ENCODE assay signal across 11 mouse cellular contexts in genomic region chr11:69429313-69429712, GRCm38 (mm10). TPM values are rescaled to one million over a fixed set of nuclear protein-coding genes. Genes with fewer than 3 reads are reported as not detected.
DNase-seq lines count a peak whose midpoint lies in the region; ATAC-seq and TF ChIP-seq lines count a peak whose summit lies in the region.
"Had no signal": no experiment of that assay in that cellular context is flagged by ENCODE, and none has a peak within 500 bp of the region (broad histone marks: within the 10 kb centered on the region; RNA-seq: fewer than 3 reads in every experiment).

No protein-coding gene starts in this region.

- no peaks in the 10 kb centered on the region for H3K27me3 ChIP-seq in liver, adult 2 months (ENCODE audit: control insufficient read depth, insufficient read depth, low read length)
- H3K27me3 ChIP-seq in liver, embryonic 11.5 days (replicated peaks; ENCODE audit: control insufficient read depth, insufficient read depth, low read length) = 0 out of 2 replicates have a peak, but pooled peaks cover 3% of the 10 kb centered on the region
- H3K27me3 ChIP-seq: Patski had no signal

- peak; percentile 49 to 59 for DNase-seq in cerebellum, postnatal 10 days
- DNase-seq in cerebellum, adult 9-11 months = no peak
- peak; percentile 31 for DNase-seq in liver, adult 2 months (ENCODE audit: extremely low read depth, low read depth, low spot score)
- DNase-seq in liver, embryonic 11.5 days (ENCODE audit: low spot score) = no peak
- DNase-seq in lung, postnatal 36 days = peak; percentile 68
- DNase-seq in cerebellum, adult 11 months = no peak

- H3K4me2 ChIP-seq in liver, embryonic 11.5 days = no peak overlapping the region
- H3K4me2 ChIP-seq: hindbrain, embryonic 15.5 days had no signal

- TF ChIP-seq CTCF in liver, adult 2 months (IDR thresholded peaks at IDR 0.05; ENCODE audit: low read depth, low read length) = no peak

- no peaks in the 10 kb centered on the region for H3K36me3 ChIP-seq in liver, adult 2 months (ENCODE audit: control insufficient read depth, insufficient read depth, low read length)
- no peaks in the 10 kb centered on the region for H3K36me3 ChIP-seq in liver, embryonic 11.5 days (ENCODE audit: control insufficient read depth, insufficient read depth, low read length)
- H3K36me3 ChIP-seq: hindbrain, embryonic 15.5 days; midbrain, embryonic 10.5 days had no signal

- no peak overlapping the region for H3K4me3 ChIP-seq in liver, adult 2 months (ENCODE audit: insufficient read depth, low read depth, low read length)
- no peak overlapping the region for H3K4me3 ChIP-seq in liver, embryonic 11.5 days (ENCODE audit: low read depth, low read length)
- H3K4me3 ChIP-seq: hindbrain, embryonic 15.5 days; midbrain, embryonic 10.5 days had no signal

- peak overlapping the region; percentile 31; the same call in 1 of the 2 replicates for H3K27ac ChIP-seq in liver, adult 2 months (replicated peaks; ENCODE audit: insufficient read depth, low read depth, low read length)
- no peak overlapping the region for H3K27ac ChIP-seq in liver, embryonic 11.5 days (ENCODE audit: low read depth, low read length)
- H3K27ac ChIP-seq: hindbrain, embryonic 15.5 days; midbrain, embryonic 10.5 days had no signal

- WGBS in liver, adult 2 months = 54% methylated on average over 2 of the region's 2 CpGs
- 37% methylated on average over 2 of the region's 2 CpGs for WGBS in liver, embryonic 11.5 days

- ATAC-seq in liver, embryonic 11.5 days (replicated peaks; ENCODE audit: low FRiP score) = no peak
- ATAC-seq in granulocyte monocyte progenitor cell, adult 5-6 weeks (replicated peaks; ENCODE audit: poor library complexity, severe bottlenecking) = peak; percentile 69
- ATAC-seq in inflammation-experienced regulatory T-cells, adult 6 months = no peak
- ATAC-seq: Patski had no signal

- H3K4me1 ChIP-seq in liver, adult 2 months (ENCODE audit: control insufficient read depth, insufficient read depth, low read length) = peaks cover 2% of the 10 kb centered on the region; the same call in 1 of the 2 replicates
- H3K4me1 ChIP-seq in liver, embryonic 11.5 days (replicated peaks; ENCODE audit: control insufficient read depth, insufficient read depth, low read length) = peaks cover 16% of the 10 kb centered on the region

- no peaks in the 10 kb centered on the region for H3K9me3 ChIP-seq in liver, embryonic 11.5 days (ENCODE audit: control insufficient read depth, low read length)
- H3K9me3 ChIP-seq: hindbrain, embryonic 15.5 days; midbrain, embryonic 10.5 days had no signal

- H3K9ac ChIP-seq in liver, adult 2 months (ENCODE audit: low read depth, low read length) = no peak overlapping the region
- no peak overlapping the region for H3K9ac ChIP-seq in liver, embryonic 11.5 days (ENCODE audit: low read depth, low read length)
- H3K9ac ChIP-seq: hindbrain, embryonic 15.5 days had no signal

- H3K79me2 ChIP-seq in liver, adult 2 months (ENCODE audit: control insufficient read depth, insufficient read depth, low read length) = no peaks in the 10 kb centered on the region

- no peak for TF ChIP-seq POLR2A in liver, adult 2 months (IDR thresholded peaks at IDR 0.05; ENCODE audit: extremely low read depth, insufficient read depth, low read length)

RNA-seq across cellular contexts. Expression of gene Kdm6b, which starts 15.8 kb away (rescaled TPM):
- 1.6 and 2.3 TPM in 2 replicates for total RNA-seq in liver, adult 2 months (2014; rRNA removed)
- polyA plus RNA-seq in liver, adult 2 months (2012; rRNA removed) = 4.2 and 4.6 TPM in 2 replicates
- polyA plus RNA-seq in liver, embryonic 11.5 days (2014; fragmentation: Nextera tagmentation; extraction: Ambion mirVana) = 15.4 and 17.4 TPM in 2 replicates
- 12.1 and 14.4 TPM in 2 replicates for total RNA-seq in granulocyte monocyte progenitor cell, adult 5-6 weeks (2014; fragmentation: Nextera tagmentation)
- total RNA-seq in granulocyte monocyte progenitor cell, adult 5-6 weeks (2017) = 0.99 and 2.8 TPM in 2 replicates
- 10 to 100 TPM; 20.7 to 39.7 (median 35.5) TPM for polyA plus RNA-seq in inflammation-experienced regulatory T-cells, adult 6 months (2017; shearing (Covaris generic))

RNA-seq across cellular contexts. Expression of gene Tmem88, which starts 31.3 kb away (rescaled TPM):
- 1.3 and 1.7 TPM in 2 replicates for total RNA-seq in liver, adult 2 months (2014; rRNA removed)
- polyA plus RNA-seq in liver, adult 2 months (2012; rRNA removed) = 6.7 and 8.5 TPM in 2 replicates
- 20.4 and 26.2 TPM in 2 replicates for polyA plus RNA-seq in liver, embryonic 11.5 days (2014; fragmentation: Nextera tagmentation; extraction: Ambion mirVana)
- not detected in 2 replicates for total RNA-seq in granulocyte monocyte progenitor cell, adult 5-6 weeks (2014; fragmentation: Nextera tagmentation)
- 0.56 TPM in 1 of 2 replicates, not detected in the other for total RNA-seq in granulocyte monocyte progenitor cell, adult 5-6 weeks (2017)
- 1 to 10 TPM in 1 of 3 experiments, under 1 TPM in 2; 0.40 to 1.0 (median 0.74) TPM for polyA plus RNA-seq in inflammation-experienced regulatory T-cells, adult 6 months (2017; shearing (Covaris generic))

RNA-seq across cellular contexts. Expression of gene Cyb5d1, which starts 33.9 kb away (rescaled TPM):
- 33.9 and 40.7 TPM in 2 replicates for total RNA-seq in liver, adult 2 months (2014; rRNA removed)
- 21.1 and 22.1 TPM in 2 replicates for polyA plus RNA-seq in liver, adult 2 months (2012; rRNA removed)
- 19.7 and 19.9 TPM in 2 replicates for polyA plus RNA-seq in liver, embryonic 11.5 days (2014; fragmentation: Nextera tagmentation; extraction: Ambion mirVana)
- total RNA-seq in granulocyte monocyte progenitor cell, adult 5-6 weeks (2014; fragmentation: Nextera tagmentation) = 22.8 and 25.2 TPM in 2 replicates
- total RNA-seq in granulocyte monocyte progenitor cell, adult 5-6 weeks (2017) = 32.7 and 38.2 TPM in 2 replicates
- 10 to 100 TPM; 13.9 to 20.0 (median 18.4) TPM for polyA plus RNA-seq in inflammation-experienced regulatory T-cells, adult 6 months (2017; shearing (Covaris generic))

RNA-seq across cellular contexts. Expression of gene Naa38, which starts 34.0 kb away (rescaled TPM):
- 86.6 and 91.5 TPM in 2 replicates for total RNA-seq in liver, adult 2 months (2014; rRNA removed)
- polyA plus RNA-seq in liver, adult 2 months (2012; rRNA removed) = 133 and 150 TPM in 2 replicates
- 151 and 178 TPM in 2 replicates for polyA plus RNA-seq in liver, embryonic 11.5 days (2014; fragmentation: Nextera tagmentation; extraction: Ambion mirVana)
- 164 and 170 TPM in 2 replicates for total RNA-seq in granulocyte monocyte progenitor cell, adult 5-6 weeks (2014; fragmentation: Nextera tagmentation)
- total RNA-seq in granulocyte monocyte progenitor cell, adult 5-6 weeks (2017) = 112 and 181 TPM in 2 replicates
- polyA plus RNA-seq in inflammation-experienced regulatory T-cells, adult 6 months (2017; shearing (Covaris generic)) = 100 to 1,000 TPM; 108 to 130 (median 112) TPM

Comparison
In these comparisons a context has a peak if more than half of its experiments do, and no peak if none do; other contexts are left out.
1. DNase-seq: peak in cerebellum, postnatal 10 days (2 of 2), liver, adult 2 months (single experiment) and lung, postnatal 36 days (single experiment); none in cerebellum, adult 9-11 months (single experiment), liver, embryonic 11.5 days (single experiment) and cerebellum, adult 11 months (single experiment).